Mouse (Mus musculus) layer of hippocampus, adult 2 months (tissue): Measurements from ENCODE around the gene Tmem258. TPM values are rescaled to one million over a fixed set of nuclear protein-coding genes. Genes with fewer than 3 reads are reported as not detected.

Source experiments
- DNase-seq, 2 experiments: peaks; one replicate each; pipeline ENCODE4 v3.0.0; 2022; ENCODE audit warnings: low spot score in 2 of 2
- H3K27ac ChIP-seq: fragments of 200-600 bp; 2 replicates; pipeline ENCODE4 v1.8.1; 2022
- H3K4me3 ChIP-seq: fragments of 200-600 bp; 2 replicates; pipeline ENCODE4 v1.8.1; 2022; ENCODE audit warnings: mild to moderate bottlenecking
- CTCF ChIP-seq: fragments of 200-600 bp; conservative IDR thresholded peaks from 2 replicates; pipeline ENCODE4 v1.8.1; 2022; ENCODE audit warnings: antibody characterized with exemption, mild to moderate bottlenecking, moderate library complexity
- total RNA-seq, 2 experiments: library from RNA; stranded (reverse); gene quantifications; 2 replicates each; pipeline ENCODE4 v1.2.3; 2021

The Tmem258 gene
- total RNA-seq, 2 experiments from 2014 or later: 74.0 to 79.7 TPM

DNA sequence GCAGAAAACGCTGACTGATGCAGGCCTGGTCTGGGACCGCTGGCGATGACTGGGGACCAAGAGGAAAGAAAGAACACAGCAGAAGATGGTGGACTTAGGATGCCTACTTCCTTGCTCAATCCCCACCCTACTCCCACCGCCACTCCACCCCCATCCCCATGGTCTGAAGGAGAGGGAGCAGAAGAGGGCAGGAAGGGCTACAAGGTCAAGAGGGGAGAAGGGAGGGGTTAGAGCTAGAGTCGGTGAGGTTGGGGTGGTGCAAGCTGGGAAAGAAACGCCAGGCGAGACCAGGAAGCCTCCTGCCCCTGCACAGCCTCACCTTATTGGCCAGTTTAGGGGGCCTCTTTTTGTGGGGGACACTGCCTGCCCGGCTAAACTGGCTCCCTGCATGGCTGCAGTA is 12.3 kb downstream of the Tmem258 start:
- DNase-seq: no peak
- Histone ChIP-seq H3K27ac (no peak overlapping the region), H3K4me3 (no peak overlapping the region)
- TF ChIP-seq CTCF: no peak

DNA sequence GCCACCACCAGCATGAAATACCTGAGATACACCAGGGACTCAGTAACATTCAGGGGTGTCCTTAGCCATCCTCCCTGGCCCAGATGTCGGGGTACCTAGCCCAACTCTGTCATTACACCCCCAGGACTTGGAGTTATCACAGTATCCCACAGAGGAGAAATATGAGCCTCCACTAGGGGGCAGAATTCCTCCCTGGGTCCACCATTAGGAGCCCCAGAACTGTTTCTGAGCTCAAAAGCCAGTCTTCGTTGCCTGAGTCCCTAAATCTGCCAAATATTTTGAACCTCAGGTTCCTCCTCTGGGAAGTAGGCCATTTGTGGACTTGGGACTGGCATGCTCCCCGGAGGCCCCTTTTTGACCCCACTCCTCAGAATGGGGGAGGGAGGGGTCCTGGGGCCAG is 15.3 kb downstream of the Tmem258 start:
- peak; percentile 88 for TF ChIP-seq CTCF
- DNase-seq: peak; percentile 49 to 74
- Histone ChIP-seq H3K4me3 (no peak overlapping the region), H3K27ac (no peak overlapping the region)

DNA sequence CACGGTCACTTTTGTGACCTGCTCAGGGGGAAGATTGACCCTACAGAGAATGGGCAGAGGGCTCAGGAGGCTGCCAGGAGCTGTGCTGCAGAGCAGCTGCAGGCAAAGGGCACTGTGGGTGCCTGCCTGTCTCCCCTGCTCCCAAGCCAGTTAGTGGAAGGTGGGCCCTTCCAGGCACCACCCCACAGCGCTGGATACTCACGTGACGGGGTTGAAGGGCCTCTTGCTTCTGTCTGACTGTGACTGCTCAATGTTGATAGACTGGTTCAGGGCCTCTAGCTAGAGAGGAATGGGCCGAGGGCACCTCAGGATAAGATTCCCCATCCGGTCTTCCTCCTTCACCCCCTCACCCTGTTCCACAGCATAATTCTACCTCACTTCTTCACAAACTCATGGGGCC is 15.8 kb downstream of the Tmem258 start:
- no peak for TF ChIP-seq CTCF
- H3K4me3 ChIP-seq: no peak overlapping the region
- no peak for DNase-seq
- no peak overlapping the region for H3K27ac ChIP-seq

DNA sequence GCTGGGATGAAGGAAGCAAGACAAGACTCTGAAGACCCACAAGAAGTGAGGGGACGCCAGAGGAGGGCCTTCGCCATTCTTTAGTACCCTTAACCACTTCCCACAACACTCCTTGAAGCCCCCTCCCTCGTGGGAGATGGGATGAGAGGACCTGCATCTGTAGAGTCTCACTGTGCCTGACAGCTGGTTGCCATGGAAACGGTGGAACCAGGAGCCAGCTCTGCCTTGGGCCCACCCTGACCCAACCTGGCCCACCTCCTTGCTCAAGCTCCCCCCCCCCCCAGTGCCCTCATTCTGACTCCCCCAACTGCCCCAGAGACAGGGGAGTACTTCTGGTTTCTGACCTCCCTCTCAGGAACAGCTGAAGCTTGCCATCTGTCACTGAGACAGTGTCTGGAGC is 17.8 kb downstream of the Tmem258 start:
- H3K4me3 ChIP-seq: no peak overlapping the region
- TF ChIP-seq CTCF: no peak
- no peak for DNase-seq

DNA sequence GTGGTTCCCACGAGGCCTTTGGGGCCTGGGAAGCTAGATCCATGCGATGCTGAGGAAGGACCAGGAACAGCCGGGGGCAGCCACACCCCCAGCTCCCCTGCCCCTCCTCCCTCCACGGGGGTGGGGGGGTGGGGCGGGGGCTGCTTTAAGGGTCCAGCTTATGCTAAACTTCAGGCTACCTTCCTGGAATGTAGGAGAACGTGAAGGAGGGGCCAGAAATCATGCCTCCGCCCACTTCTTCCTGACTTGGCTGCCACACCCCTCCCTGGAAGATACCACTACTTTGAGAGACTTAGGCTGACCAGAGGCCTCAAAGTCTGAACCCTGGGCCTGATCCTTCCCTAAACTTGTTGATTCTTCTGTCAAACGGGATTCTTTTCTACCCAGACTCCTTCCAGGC is 18.8 kb downstream of the Tmem258 start:
- no peak for TF ChIP-seq CTCF
- Histone ChIP-seq H3K4me3 (no peak overlapping the region), H3K27ac (no peak overlapping the region)
- no peak for DNase-seq

More for the DNA sequence above, 17.8 kb downstream of the Tmem258 start:
- H3K27ac ChIP-seq: no peak overlapping the region

DNA sequence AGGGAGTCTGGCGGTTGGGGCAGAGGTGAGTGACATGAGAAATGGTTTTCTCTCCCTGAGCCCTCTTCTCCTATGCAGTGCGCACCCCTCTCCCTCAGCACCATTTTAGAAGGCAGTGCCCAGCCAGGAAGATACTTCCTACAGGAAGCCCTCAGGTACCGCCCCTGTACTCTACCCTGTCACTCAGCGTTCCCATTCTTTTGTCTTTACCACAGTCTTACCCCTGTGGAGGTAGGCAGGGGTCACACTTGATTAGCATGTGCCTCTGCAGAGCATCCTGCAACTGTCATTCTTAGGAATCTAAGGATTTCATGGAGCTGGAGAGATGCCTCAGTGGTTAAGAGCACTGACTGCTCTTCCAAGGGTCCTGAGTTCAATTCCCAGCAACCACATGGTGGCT is 19.7 kb downstream of the Tmem258 start:
- no peak for DNase-seq
- H3K4me3 ChIP-seq: no peak overlapping the region
- TF ChIP-seq CTCF: no peak
- no peak overlapping the region for H3K27ac ChIP-seq

DNA sequence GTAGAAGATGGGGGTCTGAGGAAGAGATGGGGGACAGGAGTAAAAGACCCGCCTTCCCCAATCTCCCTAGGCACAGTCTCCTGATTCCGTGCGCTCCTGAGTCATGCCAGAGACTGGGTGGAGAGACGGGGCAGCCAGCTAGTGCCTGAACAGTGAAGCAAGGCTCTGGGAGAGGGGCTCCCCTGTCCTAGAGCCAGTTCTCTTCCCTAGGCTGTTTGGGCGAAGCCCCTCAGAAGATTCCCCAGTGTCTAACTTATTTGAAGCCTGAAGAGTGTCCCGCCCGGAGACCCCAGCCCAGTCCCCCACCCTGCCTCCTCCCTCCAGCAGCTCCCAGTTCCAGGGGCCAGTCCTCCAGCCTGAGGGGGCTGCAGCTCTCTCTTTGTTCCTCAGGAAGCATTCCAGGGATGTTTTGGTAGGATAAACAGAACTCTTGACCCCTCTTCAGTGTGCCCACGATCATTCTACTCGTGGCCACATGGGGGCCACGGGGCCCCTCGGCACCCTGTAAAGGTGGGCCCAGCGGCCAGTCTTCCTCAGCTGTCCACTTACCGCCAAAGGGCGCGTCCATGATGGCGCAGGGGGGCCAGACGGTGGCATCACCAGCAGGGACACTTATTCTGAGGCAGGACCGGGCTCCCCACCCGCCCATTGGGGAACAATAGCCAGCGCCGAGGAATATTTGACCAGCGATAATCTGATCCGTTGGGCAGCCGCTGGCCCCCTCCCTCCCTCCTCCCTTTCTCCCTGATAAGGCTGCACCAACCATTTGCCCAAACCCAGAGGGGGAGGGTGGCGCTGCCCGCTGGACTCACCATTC is 21.0 kb downstream of the Tmem258 start:
- TF ChIP-seq CTCF: no peak
- no peak overlapping the region for H3K4me3 ChIP-seq
- DNase-seq: no peak
- H3K27ac ChIP-seq: no peak overlapping the region

DNA sequence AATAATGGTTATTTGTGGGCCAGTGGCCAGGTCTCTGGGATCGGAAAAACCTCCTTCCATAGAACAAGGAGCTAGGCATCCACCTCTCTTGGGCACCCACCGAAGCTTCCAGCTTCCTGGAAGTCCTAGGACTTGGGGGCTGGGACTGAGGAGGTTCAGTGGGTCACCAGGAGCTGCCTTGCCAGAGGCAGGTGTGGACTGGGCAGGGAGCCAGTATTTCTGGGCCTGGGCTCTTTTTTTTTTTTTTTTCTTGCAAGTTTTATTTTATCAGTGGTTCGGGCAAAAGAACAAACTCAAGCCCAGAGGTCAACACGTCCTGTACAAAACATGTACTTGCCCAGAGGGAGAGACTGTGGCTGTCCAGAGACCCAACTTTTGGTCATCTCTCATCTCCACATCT is 22.0 kb downstream of the Tmem258 start:
- DNase-seq: no peak
- no peak for TF ChIP-seq CTCF
- Histone ChIP-seq H3K4me3 (no peak overlapping the region), H3K27ac (no peak overlapping the region)

DNA sequence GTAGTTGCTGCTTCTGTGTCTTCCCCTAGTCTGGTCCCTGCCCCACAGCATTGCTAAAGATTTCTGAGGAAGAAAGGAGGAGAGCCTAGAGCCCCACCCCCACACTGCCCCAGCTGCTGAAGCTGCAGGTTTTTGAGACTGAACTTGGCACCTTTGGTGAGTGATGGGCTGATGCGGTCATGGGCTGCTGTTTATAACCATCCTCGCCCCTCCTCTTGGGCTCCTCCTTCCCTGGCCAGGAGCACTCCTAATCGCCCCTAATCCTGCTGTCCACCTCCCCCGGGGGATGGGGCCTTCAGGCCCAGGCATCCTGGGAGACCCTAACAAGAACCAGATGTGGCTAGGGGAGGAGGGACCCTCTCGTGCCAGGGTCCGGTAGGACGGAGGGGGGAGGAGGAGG is 27.2 kb downstream of the Tmem258 start:
- Histone ChIP-seq H3K4me3 (no peak overlapping the region), H3K27ac (peak overlapping the region; percentile 46)
- DNase-seq: no peak
- TF ChIP-seq CTCF: no peak

DNA sequence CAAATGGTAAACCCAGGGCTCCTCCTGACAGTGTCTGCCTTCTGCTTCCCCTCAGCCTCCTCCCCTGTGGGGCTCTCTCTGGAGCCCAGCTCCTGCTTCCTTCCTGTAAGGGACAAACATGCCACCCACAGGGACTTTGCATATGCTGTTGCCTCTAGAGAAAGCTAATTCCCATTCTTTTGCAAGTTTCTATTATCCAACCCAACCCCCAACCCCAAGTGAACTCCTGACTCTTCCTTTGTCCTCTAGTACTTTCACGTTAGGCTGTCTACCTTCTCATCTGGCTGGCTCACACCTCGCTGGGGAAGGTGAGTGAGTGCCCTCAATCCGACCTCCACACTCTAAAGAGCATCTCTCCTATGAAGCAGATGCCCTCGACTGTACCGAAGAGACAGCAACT is 28.1 kb downstream of the Tmem258 start:
- peak overlapping the region; percentile 46 for H3K27ac ChIP-seq
- no peak for TF ChIP-seq CTCF
- H3K4me3 ChIP-seq: no peak overlapping the region
- no peak for DNase-seq

DNA sequence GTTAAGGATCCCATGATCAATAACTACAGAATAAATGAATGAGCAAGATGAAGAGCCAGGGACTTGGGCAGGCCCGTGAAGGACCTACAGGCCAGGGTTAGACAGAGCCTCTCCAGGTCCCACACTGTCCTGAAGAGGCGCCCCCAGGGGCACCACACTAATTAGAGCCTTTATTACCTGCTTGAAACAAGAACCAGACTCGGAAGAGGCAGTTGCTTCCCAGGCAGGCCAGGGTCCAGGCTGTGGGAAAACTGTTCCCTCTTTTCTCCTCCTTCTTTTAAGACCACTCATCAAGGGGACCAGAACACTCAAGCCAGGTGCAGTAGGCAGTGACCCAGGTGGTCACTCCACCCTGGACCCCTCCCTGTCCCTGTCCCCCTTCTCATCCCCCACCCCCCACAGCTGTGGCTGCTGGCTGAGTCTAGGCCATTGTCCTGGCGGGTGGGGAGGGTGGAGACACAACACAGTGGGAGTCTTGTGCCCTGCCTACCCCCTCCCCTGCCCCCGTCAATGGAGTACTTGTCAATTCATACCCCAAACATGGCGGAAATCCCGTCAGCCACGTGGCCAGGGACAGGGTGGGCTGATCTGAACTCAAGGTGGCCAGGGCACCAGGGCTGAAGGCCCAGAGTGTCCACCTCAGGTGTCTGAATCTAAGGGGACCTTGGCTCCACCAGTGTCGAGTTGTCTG is 28.7 kb downstream of the Tmem258 start:
- TF ChIP-seq CTCF: no peak
- no peak overlapping the region for H3K4me3 ChIP-seq
- peak in 1 of 2 experiments; percentile 41 for DNase-seq
- peak overlapping the region; percentile 77 for H3K27ac ChIP-seq

DNA sequence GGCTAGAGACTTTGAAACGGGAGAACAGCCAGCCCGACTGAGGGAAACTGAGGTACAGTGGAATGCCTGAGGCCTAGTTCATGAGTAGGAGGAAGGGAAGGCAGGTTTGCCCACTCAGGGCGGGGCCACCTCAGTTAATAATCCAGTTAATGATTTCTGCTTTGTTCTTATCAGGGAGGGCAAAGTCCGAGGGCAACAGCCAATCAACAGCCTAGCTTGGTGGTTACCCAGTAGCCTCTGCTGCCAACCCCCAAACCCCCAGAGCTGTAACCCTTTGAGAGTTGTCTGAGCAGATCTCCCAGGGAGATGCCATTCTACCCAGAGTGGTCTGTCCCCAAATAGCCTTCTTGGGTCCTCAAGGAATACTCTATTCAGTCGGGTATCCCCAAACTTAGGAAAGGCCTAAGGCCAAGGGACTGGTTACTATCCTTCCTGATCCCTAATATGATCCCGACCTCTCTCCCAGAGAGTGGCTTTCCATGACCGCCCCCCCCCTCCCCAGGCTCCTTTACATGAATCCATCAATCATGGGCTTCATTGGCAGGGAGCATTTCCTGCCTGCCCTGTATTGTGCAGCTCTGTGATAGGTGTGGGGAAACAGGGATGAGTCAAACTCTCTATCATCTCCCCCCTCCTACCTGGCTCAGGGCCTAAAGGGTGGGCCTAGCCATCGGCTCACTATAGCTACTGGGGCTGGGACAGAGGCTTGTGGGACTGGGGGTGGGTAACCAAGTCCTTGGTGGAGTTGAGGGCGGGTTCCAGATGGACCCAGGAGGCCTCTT is 32.2 kb downstream of the Tmem258 start:
- Histone ChIP-seq H3K4me3 (no peak overlapping the region), H3K27ac (no peak overlapping the region; the same call in 1 of the 2 replicates)
- no peak for DNase-seq
- no peak for TF ChIP-seq CTCF

DNA sequence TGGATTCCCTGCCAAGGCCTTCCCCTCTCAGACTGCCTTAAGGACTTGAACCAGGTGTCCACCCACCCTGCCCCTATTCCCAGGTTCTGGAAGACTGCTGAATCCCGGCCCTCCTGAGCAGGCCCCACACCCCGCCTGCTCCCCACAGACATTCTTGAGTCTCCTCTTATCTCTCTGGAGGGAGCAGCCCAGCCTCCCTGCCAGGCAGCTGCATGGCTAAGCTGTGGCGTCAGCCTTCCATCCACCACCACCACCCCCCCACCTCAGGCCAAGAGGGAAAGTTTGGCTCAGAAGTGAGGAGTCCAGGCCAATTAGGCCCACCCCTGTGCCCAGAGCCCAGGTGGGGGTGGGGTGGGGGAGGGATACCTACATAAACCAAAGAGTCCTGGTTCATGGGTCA is 34.7 kb downstream of the Tmem258 start:
- peak overlapping the region; percentile 11; the same call in 1 of the 2 replicates for H3K4me3 ChIP-seq
- H3K27ac ChIP-seq: peak overlapping the region; percentile 33; the same call in 1 of the 2 replicates
- no peak for TF ChIP-seq CTCF
- DNase-seq: no peak
